Mouse (Mus musculus): ENCODE data around the gene Nudc. TPM values are rescaled to one million over a fixed set of nuclear protein-coding genes. Genes with fewer than 3 reads are reported as not detected.
"Not testable (repeated sequence)": the region's sequence is repeated elsewhere in the genome, so short reads cannot be mapped to it uniquely, and the experiment has no call there.

Gene Nudc
- polyA plus RNA-seq, 1 experiment: 267 TPM

DNA sequence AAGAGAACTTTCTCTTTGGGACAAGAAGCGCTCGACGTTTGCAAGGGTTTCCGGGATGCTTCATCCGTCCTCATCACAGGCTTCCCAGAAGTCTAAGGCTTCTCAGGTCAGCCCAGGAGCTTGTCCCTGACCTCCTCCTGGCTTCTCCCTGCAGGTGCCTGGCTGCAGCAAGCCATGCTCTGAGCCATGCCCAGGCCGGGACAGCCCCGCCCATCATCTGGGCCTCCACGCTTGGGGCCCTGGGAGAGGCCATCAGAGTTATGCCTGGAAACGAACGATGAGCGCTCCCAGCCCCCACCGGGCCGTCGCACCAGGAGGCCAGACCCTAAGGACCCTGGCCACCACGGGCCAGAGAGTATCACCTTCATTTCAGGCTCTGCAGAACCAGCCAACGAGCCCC lies 18.0 kb downstream of the Nudc start:
- Histone ChIP-seq H3K36me3 (ENCODE audit: control insufficient read depth, insufficient read depth) (peaks cover 21% of the 10 kb centered on the region), H3K27me3 (ENCODE audit: control insufficient read depth, insufficient read depth, insufficient read length) (no peaks in the 10 kb centered on the region), H3K4me3 (ENCODE audit: insufficient read depth, poor library complexity, severe bottlenecking) (no peak overlapping the region), H3K79me2 (ENCODE audit: control insufficient read depth, insufficient read depth) (no peaks in the 10 kb centered on the region), H3ac (ENCODE audit: control insufficient read depth, insufficient read length, low read depth) (no peak overlapping the region), H3K79me3 (ENCODE audit: low read depth) (no peaks in the 10 kb centered on the region)
- TF ChIP-seq CEBPB (IDR thresholded peaks at IDR 0.05; ENCODE audit: low read depth): no peak
- TF ChIP-seq MYOD1 (IDR thresholded peaks at IDR 0.05; ENCODE audit: control insufficient read depth, insufficient read length, low read depth): no peak
- no peak for TF ChIP-seq FOSL1 (IDR thresholded peaks at IDR 0.05; ENCODE audit: insufficient read depth, low read length, poor library complexity, severe bottlenecking)
- TF ChIP-seq USF1 (IDR thresholded peaks at IDR 0.05; ENCODE audit: low read depth): no peak

DNA sequence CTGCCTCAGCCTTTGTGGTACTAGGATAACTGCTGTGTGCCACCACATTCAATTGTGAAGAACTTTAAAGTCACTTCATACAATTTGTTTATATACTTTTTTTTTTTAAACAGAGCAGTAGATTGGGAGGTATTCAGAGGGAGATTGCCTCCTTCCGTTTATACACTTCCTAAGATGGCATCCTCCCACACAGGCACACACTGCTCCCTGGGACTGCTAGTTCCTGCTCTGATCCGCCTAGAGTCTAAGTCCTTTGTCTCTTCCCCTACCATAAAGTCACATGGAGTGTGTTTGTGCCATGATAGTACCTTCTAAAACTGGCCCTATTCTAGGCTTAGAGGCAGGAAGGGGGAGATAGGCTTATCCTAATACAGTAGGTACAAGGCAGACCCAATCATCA lies 24.3 kb downstream of the Nudc start:
- TF ChIP-seq USF1 (IDR thresholded peaks at IDR 0.05; ENCODE audit: low read depth) (no peak), CEBPB (IDR thresholded peaks at IDR 0.05; ENCODE audit: low read depth) (no peak), CTCF (IDR thresholded peaks at IDR 0.05; ENCODE audit: control insufficient read depth, insufficient read depth, insufficient read length) (no peak), FOSL1 (IDR thresholded peaks at IDR 0.05; ENCODE audit: insufficient read depth, low read length, poor library complexity, severe bottlenecking) (no peak), MYOD1 (IDR thresholded peaks at IDR 0.05; ENCODE audit: control insufficient read depth, insufficient read length, low read depth) (no peak), MAX (IDR thresholded peaks at IDR 0.05) (no peak), MYOG (IDR thresholded peaks at IDR 0.05; ENCODE audit: control insufficient read depth, extremely low read depth, insufficient read length) (no peak)
- H3K4me3 ChIP-seq (ENCODE audit: insufficient read depth, poor library complexity, severe bottlenecking): no peak overlapping the region
- H3K27me3 ChIP-seq (ENCODE audit: control insufficient read depth, insufficient read depth, insufficient read length): peaks cover 22% of the 10 kb centered on the region
- no peak overlapping the region for H3ac ChIP-seq (ENCODE audit: control insufficient read depth, insufficient read length, low read depth)
- no peaks in the 10 kb centered on the region for H3K79me3 ChIP-seq (ENCODE audit: low read depth)
- no peaks in the 10 kb centered on the region for H3K79me2 ChIP-seq (ENCODE audit: control insufficient read depth, insufficient read depth)
- H3K36me3 ChIP-seq (ENCODE audit: control insufficient read depth, insufficient read depth): no peaks in the 10 kb centered on the region

DNA sequence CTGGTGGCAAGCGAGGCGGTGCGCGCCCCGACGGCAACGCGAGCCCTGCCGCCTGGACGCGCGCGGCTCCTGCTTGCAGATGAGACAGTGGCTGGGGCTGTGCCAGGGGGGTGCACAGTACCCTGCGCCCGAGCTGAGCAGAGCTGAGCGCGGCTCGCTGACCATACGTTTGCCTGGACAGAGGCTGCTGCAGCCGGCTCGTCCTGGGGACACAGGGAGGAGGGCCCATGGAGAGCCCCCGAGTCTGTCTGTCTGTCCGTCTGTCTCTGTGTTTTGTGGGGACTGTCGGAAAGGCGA lies 26.5 kb downstream of the Nudc start:
- Histone ChIP-seq H3K36me3 (ENCODE audit: control insufficient read depth, insufficient read depth) (no peaks in the 10 kb centered on the region), H3K79me3 (ENCODE audit: low read depth) (no peaks in the 10 kb centered on the region), H3K4me3 (ENCODE audit: insufficient read depth, poor library complexity, severe bottlenecking) (no peak overlapping the region), H3ac (ENCODE audit: control insufficient read depth, insufficient read length, low read depth) (no peak overlapping the region), H3K79me2 (ENCODE audit: control insufficient read depth, insufficient read depth) (no peaks in the 10 kb centered on the region), H3K27me3 (ENCODE audit: control insufficient read depth, insufficient read depth, insufficient read length) (peaks cover 28% of the 10 kb centered on the region)
- TF ChIP-seq CEBPB (IDR thresholded peaks at IDR 0.05; ENCODE audit: low read depth) (no peak), MAX (IDR thresholded peaks at IDR 0.05) (no peak), MYOD1 (IDR thresholded peaks at IDR 0.05; ENCODE audit: control insufficient read depth, insufficient read length, low read depth) (no peak), CTCF (IDR thresholded peaks at IDR 0.05; ENCODE audit: control insufficient read depth, insufficient read depth, insufficient read length) (no peak), USF1 (IDR thresholded peaks at IDR 0.05; ENCODE audit: low read depth) (no peak), FOSL1 (IDR thresholded peaks at IDR 0.05; ENCODE audit: insufficient read depth, low read length, poor library complexity, severe bottlenecking) (no peak), MYOG (IDR thresholded peaks at IDR 0.05; ENCODE audit: control insufficient read depth, extremely low read depth, insufficient read length) (no peak)

DNA sequence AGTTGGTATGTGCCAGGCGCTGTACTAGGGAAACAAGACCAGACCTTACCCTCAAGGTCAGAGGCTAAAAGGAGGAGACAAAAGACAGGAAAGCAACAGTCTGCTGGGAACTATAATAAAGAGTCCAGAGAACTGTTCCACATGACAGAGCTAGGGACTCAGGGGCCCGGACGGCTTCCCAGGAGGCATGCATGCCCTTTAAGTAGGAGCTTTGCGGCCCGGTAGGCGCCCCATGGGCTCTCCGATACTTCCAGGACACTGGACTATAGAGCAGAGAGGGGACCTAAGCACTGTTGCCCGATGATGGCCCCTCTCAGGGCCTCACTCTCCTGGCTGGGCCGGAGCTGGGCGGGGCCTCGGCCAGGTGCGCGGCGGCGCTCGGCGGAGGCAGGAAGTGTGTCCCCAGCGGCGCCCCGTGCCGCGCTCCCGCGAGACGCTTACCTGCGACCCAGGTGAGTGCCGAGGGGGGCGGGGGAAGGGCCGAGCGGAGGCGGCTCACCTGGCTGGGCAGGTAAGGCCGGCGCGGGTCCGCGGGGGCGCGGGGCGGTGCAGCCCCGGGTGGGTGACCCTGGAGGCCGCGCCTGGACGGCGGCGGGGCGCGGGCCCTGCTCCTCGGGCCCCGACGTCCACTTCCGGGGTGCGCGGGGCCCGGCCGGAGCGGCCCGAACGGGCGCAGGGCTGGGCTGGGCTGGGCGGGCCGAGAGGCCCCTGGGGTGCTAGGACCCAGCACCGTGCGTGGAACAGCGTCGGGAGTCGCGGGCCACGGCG lies 27.0 kb downstream of the Nudc start, which contains the start of gene Kdf1:
TSS of gene Kdf1 (plus strand) at position 363 of the 768 bp plus-strand sequence.
- Histone ChIP-seq H3K79me3 (ENCODE audit: low read depth) (no peaks in the 10 kb centered on the region), H3K27me3 (ENCODE audit: control insufficient read depth, insufficient read depth, insufficient read length) (peaks cover 28% of the 10 kb centered on the region), H3K79me2 (ENCODE audit: control insufficient read depth, insufficient read depth) (no peaks in the 10 kb centered on the region), H3K4me3 (ENCODE audit: insufficient read depth, poor library complexity, severe bottlenecking) (no peak within 1 kb of the TSS), H3K36me3 (ENCODE audit: control insufficient read depth, insufficient read depth) (no peaks in the 10 kb centered on the region), H3ac (ENCODE audit: control insufficient read depth, insufficient read length, low read depth) (no peak within 1 kb of the TSS)
- TF ChIP-seq FOSL1 (IDR thresholded peaks at IDR 0.05; ENCODE audit: insufficient read depth, low read length, poor library complexity, severe bottlenecking) (no peak), USF1 (IDR thresholded peaks at IDR 0.05; ENCODE audit: low read depth) (no peak), CEBPB (IDR thresholded peaks at IDR 0.05; ENCODE audit: low read depth) (no peak), CTCF (IDR thresholded peaks at IDR 0.05; ENCODE audit: control insufficient read depth, insufficient read depth, insufficient read length) (no peak), MAX (IDR thresholded peaks at IDR 0.05) (no peak), MYOD1 (IDR thresholded peaks at IDR 0.05; ENCODE audit: control insufficient read depth, insufficient read length, low read depth) (no peak), MYOG (IDR thresholded peaks at IDR 0.05; ENCODE audit: control insufficient read depth, extremely low read depth, insufficient read length) (no peak)

DNA sequence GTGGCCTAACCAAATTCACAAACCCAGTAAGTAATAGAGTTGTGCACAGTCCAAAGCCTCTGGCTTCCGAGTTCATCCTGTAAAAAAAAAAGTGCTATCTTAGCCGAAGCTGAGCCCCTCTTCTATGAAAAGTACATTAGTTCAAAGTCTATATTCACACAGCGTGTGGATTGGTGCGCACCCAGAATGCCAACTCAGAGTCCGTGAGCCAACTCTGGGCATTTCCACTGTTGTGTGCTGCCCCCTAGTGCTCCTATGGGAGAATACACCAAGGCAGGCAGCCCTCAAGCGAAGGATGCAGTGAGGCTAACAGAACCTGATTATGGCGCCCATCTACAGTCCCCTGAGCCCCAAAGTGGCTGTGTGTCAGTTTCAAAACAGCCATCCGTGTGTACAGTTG lies 32.8 kb downstream of the Nudc start:
- Histone ChIP-seq H3K79me2 (ENCODE audit: control insufficient read depth, insufficient read depth) (no peaks in the 10 kb centered on the region), H3ac (ENCODE audit: control insufficient read depth, insufficient read length, low read depth) (no peak overlapping the region), H3K36me3 (ENCODE audit: control insufficient read depth, insufficient read depth) (no peaks in the 10 kb centered on the region), H3K79me3 (ENCODE audit: low read depth) (no peaks in the 10 kb centered on the region), H3K4me3 (ENCODE audit: insufficient read depth, poor library complexity, severe bottlenecking) (no peak overlapping the region), H3K27me3 (ENCODE audit: control insufficient read depth, insufficient read depth, insufficient read length) (peaks cover 8% of the 10 kb centered on the region)
- TF ChIP-seq FOSL1 (IDR thresholded peaks at IDR 0.05; ENCODE audit: insufficient read depth, low read length, poor library complexity, severe bottlenecking) (no peak), USF1 (IDR thresholded peaks at IDR 0.05; ENCODE audit: low read depth) (no peak), MAX (IDR thresholded peaks at IDR 0.05) (no peak), MYOD1 (IDR thresholded peaks at IDR 0.05; ENCODE audit: control insufficient read depth, insufficient read length, low read depth) (no peak), CEBPB (IDR thresholded peaks at IDR 0.05; ENCODE audit: low read depth) (no peak), MYOG (IDR thresholded peaks at IDR 0.05; ENCODE audit: control insufficient read depth, extremely low read depth, insufficient read length) (no peak), CTCF (IDR thresholded peaks at IDR 0.05; ENCODE audit: control insufficient read depth, insufficient read depth, insufficient read length) (peak; percentile 79)

DNA sequence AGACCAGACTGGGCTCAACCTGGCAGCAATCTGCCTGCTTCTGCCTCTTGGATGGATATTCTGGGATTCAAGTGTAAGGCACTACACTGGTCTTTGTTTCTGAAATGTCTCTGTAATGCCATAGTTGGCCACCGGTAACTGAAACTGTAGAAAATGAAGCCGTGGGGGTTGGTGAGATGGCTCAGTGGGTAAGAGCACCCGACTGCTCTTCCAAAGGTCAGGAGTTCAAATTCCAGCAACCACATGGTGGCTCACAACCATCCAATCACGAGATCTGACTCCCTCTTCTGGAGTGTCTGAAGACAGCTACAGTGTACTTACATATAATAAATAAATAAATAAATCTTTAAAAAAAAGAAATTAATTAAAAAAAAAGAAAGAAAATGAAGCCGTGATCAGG lies 33.3 kb downstream of the Nudc start:
- H3K4me3 ChIP-seq (ENCODE audit: insufficient read depth, poor library complexity, severe bottlenecking); H3ac ChIP-seq (ENCODE audit: control insufficient read depth, insufficient read length, low read depth); H3K36me3 ChIP-seq (ENCODE audit: control insufficient read depth, insufficient read depth); H3K27me3 ChIP-seq (ENCODE audit: control insufficient read depth, insufficient read depth, insufficient read length); H3K79me2 ChIP-seq (ENCODE audit: control insufficient read depth, insufficient read depth); H3K79me3 ChIP-seq (ENCODE audit: low read depth): not testable (repeated sequence)

All from C2C12 (cell line).